20 mouse cellular contexts compared by ENCODE assay signal in the genomic region with DNA sequence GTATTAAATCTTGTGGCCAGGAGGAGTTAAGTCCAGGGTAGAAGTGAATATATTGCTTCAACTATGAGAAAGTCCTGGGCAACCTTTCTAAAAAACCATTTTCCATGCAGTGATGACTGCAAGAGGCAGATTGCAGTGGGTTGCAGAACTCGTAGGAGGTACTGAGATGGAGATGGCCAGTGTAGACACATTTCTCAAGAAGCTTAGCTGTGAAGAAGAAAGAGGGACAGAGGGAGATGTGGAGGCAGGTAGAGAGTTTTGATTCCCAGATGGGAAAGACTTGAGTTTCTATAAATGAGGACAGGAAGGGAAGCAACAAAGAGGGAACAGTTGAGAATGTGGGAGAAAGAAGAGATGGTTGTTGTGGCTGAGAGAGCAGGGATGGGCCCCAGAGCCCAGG. TPM values are rescaled to one million over a fixed set of nuclear protein-coding genes. Genes with fewer than 3 reads are reported as not detected.
DNase-seq lines count a peak whose midpoint lies in the region; ATAC-seq lines count a peak whose summit lies in the region.
"Had no signal": no experiment of that assay in that cellular context is flagged by ENCODE, and none has a peak within 500 bp of the region (broad histone marks: within the 10 kb centered on the region; RNA-seq: fewer than 3 reads in every experiment).

No protein-coding gene starts in this region.

- no peak for DNase-seq in frontal cortex, adult 2 months (ENCODE audit: extremely low spot score in 1 of 2, low spot score in 1 of 2)
- DNase-seq in brain, adult 2 months (ENCODE audit: low read depth, low spot score): peak; percentile 72
- DNase-seq in telencephalon, adult 2 months (ENCODE audit: low read depth, low spot score): peak; percentile 64
- DNase-seq: adrenal gland, adult 8-10 months; adrenal gland, postnatal 14 days; adrenal gland, postnatal 36 days; B cell, adult 2 months; cerebellum, adult 11 months; cerebellum, adult 18-20 months; cerebellum, adult 8-10 months; cerebellum, adult 9-11 months; cerebellum, postnatal 14 days; cerebellum, postnatal 36 days had no signal

- ATAC-seq in frontal cortex, adult (ENCODE audit: low TSS enrichment): peak; percentile 84
- no peak for ATAC-seq in megakaryocyte-erythroid progenitor cell, adult 5-6 weeks (replicated peaks; ENCODE audit: low FRiP score, low TSS enrichment, poor library complexity, severe bottlenecking)
- ATAC-seq: activated CD4-positive, CD25-positive, alpha-beta regulatory T cell, adult 4 months; CD4-positive, CD25-positive, alpha-beta regulatory T cell, adult 4 months; forebrain, embryonic 14.5 days; forebrain, embryonic 16.5 days; Patski had no signal

RNA-seq across cellular contexts. Expression of gene Kdm5c, which starts 41.6 kb away (rescaled TPM):
- polyA plus RNA-seq in frontal cortex, adult 2 months (2012; rRNA removed): 25.7 and 36.9 TPM in 2 replicates
- total RNA-seq in megakaryocyte-erythroid progenitor cell, adult 5-6 weeks (2014; fragmentation: Nextera tagmentation): 38.5 and 58.0 TPM in 2 replicates
- 45.7 and 48.0 TPM in 2 replicates for total RNA-seq in megakaryocyte-erythroid progenitor cell, adult 5-6 weeks (2017)

RNA-seq across cellular contexts. Expression of gene Iqsec2, which starts 47.2 kb away (rescaled TPM):
- 54.6 and 62.1 TPM in 2 replicates for polyA plus RNA-seq in frontal cortex, adult 2 months (2012; rRNA removed)
- 0.62 and 1.6 TPM in 2 replicates for total RNA-seq in megakaryocyte-erythroid progenitor cell, adult 5-6 weeks (2014; fragmentation: Nextera tagmentation)
- total RNA-seq in megakaryocyte-erythroid progenitor cell, adult 5-6 weeks (2017): 1.6 and 2.2 TPM in 2 replicates
- polyA plus RNA-seq: activated CD4-positive, CD25-positive, alpha-beta regulatory T cell, adult 4 months had no signal

Comparison
In these comparisons a context has a peak if more than half of its experiments do, and no peak if none do; other contexts are left out.
1. DNase-seq: peak in brain, adult 2 months (single experiment) and telencephalon, adult 2 months (single experiment); none in frontal cortex, adult 2 months (0 of 2).